Mouse (Mus musculus) heart, adult 2 months (tissue): Measurements from ENCODE around the gene Foxi1. TPM values are rescaled to one million over a fixed set of nuclear protein-coding genes. Genes with fewer than 3 reads are reported as not detected.

Source experiments
- DNase-seq, 2 experiments: peaks; one replicate each; pipeline ENCODE4 v3.0.0; 2021
- H3K27ac ChIP-seq: fragments of 200-600 bp; 2 replicates; pipeline ENCODE4 v1.8.1; 2022
- H3K27me3 ChIP-seq: fragments of 200-500 bp; 2 replicates; pipeline ENCODE4 v1.6.1; 2012; ENCODE audit warnings: mild to moderate bottlenecking, low read length, inconsistent platforms, mixed read lengths; ENCODE audit not compliant: control insufficient read depth, insufficient read depth
- H3K36me3 ChIP-seq: fragments of 200-500 bp; 2 replicates; pipeline ENCODE4 v1.6.1; 2012; ENCODE audit warnings: low read length, inconsistent platforms; ENCODE audit not compliant: control insufficient read depth, insufficient read depth
- H3K4me1 ChIP-seq: fragments of 200-500 bp; 2 replicates; pipeline ENCODE4 v1.6.1; 2011; ENCODE audit warnings: low read length; ENCODE audit not compliant: control insufficient read depth, insufficient read depth
- H3K4me3 ChIP-seq: fragments of 200-600 bp; 2 replicates; pipeline ENCODE4 v1.8.1; 2022
- H3K79me2 ChIP-seq: fragments of 200-500 bp; replicated peaks from 2 replicates; pipeline ENCODE4 v1.6.1; 2012; ENCODE audit warnings: mild to moderate bottlenecking, inconsistent platforms, low read length, moderate library complexity, mixed read lengths; ENCODE audit not compliant: control insufficient read depth, insufficient read depth
- H3K9ac ChIP-seq: fragments of 200-500 bp; 2 replicates; pipeline ENCODE4 v1.6.1; 2012; ENCODE audit warnings: low read depth, mild to moderate bottlenecking, control low read depth, inconsistent platforms, low read length, mixed read lengths
- CTCF ChIP-seq: fragments of 200-600 bp; IDR thresholded peaks from 2 replicates; pipeline ENCODE4 v1.8.1; 2022; ENCODE audit warnings: antibody characterized with exemption, mild to moderate bottlenecking, moderate library complexity
- EP300 ChIP-seq: fragments of 200-500 bp; IDR thresholded peaks from 2 replicates; pipeline ENCODE4 v1.6.1; 2011; ENCODE audit warnings: low read depth, low read length, control low read depth; ENCODE audit not compliant: insufficient read depth
- POLR2A ChIP-seq: fragments of 200-500 bp; IDR thresholded peaks from 2 replicates; pipeline ENCODE4 v1.6.1; 2011; ENCODE audit warnings: mild to moderate bottlenecking, low read depth, low read length, control low read depth; ENCODE audit not compliant: insufficient read depth
- WGBS: fragments of 180-500 bp; shearing (Covaris S2); methylation state at CpG from one replicate; pipeline ENCODE4 v1.1.7; 2018; 5-methylcytosine and 5-hydroxymethylcytosine counted together
- intact Hi-C: fragments of 180-260 bp; cut with DNase I; formaldehyde crosslinking; loops from one replicate; pipeline ENCODE4 v1.15.1; 2025
- polyA plus RNA-seq: library from polyadenylated mRNA; depleted of rRNA; stranded (reverse); fragments of >200 nt; gene quantifications from 2 replicates; pipeline ENCODE4 v1.2.3, GENCODE M21; 2012
- total RNA-seq, 2 experiments: library from RNA; stranded (reverse); gene quantifications; 2 replicates each; pipeline ENCODE4 v1.2.3; 2021

Foxi1 gene
- total and polyA plus RNA-seq, 3 experiments: not detected

- H3K79me2 ChIP-seq: no peaks in the 10 kb centered on the region
- no peaks in the 10 kb centered on the region for H3K27me3 ChIP-seq
- H3K36me3 ChIP-seq: no peaks in the 10 kb centered on the region
- H3K4me1 ChIP-seq: no peaks in the 10 kb centered on the region; the same call in 1 of the 2 replicates
- H3K9ac ChIP-seq: no peak overlapping the region
- no peak for DNase-seq
- WGBS: 48% methylated on average over 9 of the region's 9 CpGs
- intact Hi-C loops: no loop called here
- H3K4me3 ChIP-seq: no peak overlapping the region
- TF ChIP-seq POLR2A: no peak
- no peak for TF ChIP-seq EP300
- TF ChIP-seq CTCF: no peak
- H3K27ac ChIP-seq: no peak overlapping the region
These were observed 13.5 kb downstream of the Foxi1 start for GRCm38 (mm10) chr11:34194158-34194941.

- no peak for DNase-seq
- H3K36me3 ChIP-seq: no peaks in the 10 kb centered on the region
- no peak overlapping the region for H3K4me3 ChIP-seq
- TF ChIP-seq POLR2A (no peak), CTCF (0 out of 2 replicates have a peak, but pooled peaks have one; percentile 4)
- no peak overlapping the region for H3K9ac ChIP-seq
- H3K27me3 ChIP-seq: no peaks in the 10 kb centered on the region
- 56% methylated on average over 3 of the region's 3 CpGs for WGBS
- no peaks in the 10 kb centered on the region; the same call in 1 of the 2 replicates for H3K4me1 ChIP-seq
- no peaks in the 10 kb centered on the region for H3K79me2 ChIP-seq
- intact Hi-C loops: no loop called here
- H3K27ac ChIP-seq: no peak overlapping the region
These were observed 14.2 kb downstream of the Foxi1 start for GRCm38 (mm10) chr11:34193658-34194057.

- 57% methylated on average over 2 of the region's 2 CpGs for WGBS
- peaks cover 5% of the 10 kb centered on the region; the same call in 1 of the 2 replicates for H3K4me1 ChIP-seq
These were observed 23.6 kb downstream of the Foxi1 start for GRCm38 (mm10) chr11:34184266-34184665.

GRCm38 (mm10) chr11:34181214-34182117, 26.4 kb downstream of the Foxi1 start:
- H3K9ac ChIP-seq: no peak overlapping the region
- 21% methylated on average over 8 of the region's 8 CpGs for WGBS
- no peak overlapping the region for H3K4me3 ChIP-seq
- H3K27ac ChIP-seq: peak overlapping the region; percentile 46
- intact Hi-C loops: no loop called here
- no peaks in the 10 kb centered on the region for H3K27me3 ChIP-seq
- no peaks in the 10 kb centered on the region for H3K79me2 ChIP-seq
- peak; percentile 59 to 76 for DNase-seq
- H3K36me3 ChIP-seq: no peaks in the 10 kb centered on the region
- H3K4me1 ChIP-seq: peaks cover 5% of the 10 kb centered on the region; the same call in 1 of the 2 replicates
- TF ChIP-seq EP300 (no peak), CTCF (no peak), POLR2A (no peak)

More at GRCm38 (mm10) chr11:34184266-34184665, 23.6 kb downstream of the Foxi1 start:
- intact Hi-C loops: no loop called here
- TF ChIP-seq CTCF (no peak), EP300 (no peak), POLR2A (no peak)
- no peak overlapping the region for H3K9ac ChIP-seq
- H3K27ac ChIP-seq: no peak overlapping the region
- H3K36me3 ChIP-seq: no peaks in the 10 kb centered on the region
- no peaks in the 10 kb centered on the region for H3K27me3 ChIP-seq
- no peaks in the 10 kb centered on the region for H3K79me2 ChIP-seq
- no peak overlapping the region for H3K4me3 ChIP-seq
- DNase-seq: peak in 1 of 2 experiments; percentile 27

GRCm38 (mm10) chr11:34178752-34179151, 29.1 kb downstream of the Foxi1 start:
- Histone ChIP-seq H3K27me3 (no peaks in the 10 kb centered on the region), H3K4me1 (peaks cover 4% of the 10 kb centered on the region; the same call in 1 of the 2 replicates), H3K36me3 (no peaks in the 10 kb centered on the region), H3K4me3 (no peak overlapping the region), H3K9ac (no peak overlapping the region), H3K79me2 (no peaks in the 10 kb centered on the region), H3K27ac (no peak overlapping the region)
- peak in 1 of 2 experiments; percentile 43 for DNase-seq
- TF ChIP-seq CTCF (no peak), POLR2A (no peak), EP300 (no peak)
- intact Hi-C loops: no loop called here
- 58% methylated on average over 2 of the region's 2 CpGs for WGBS

- WGBS: 79% methylated on average over 1 of the region's 1 CpGs
- no peak overlapping the region for H3K9ac ChIP-seq
- no peaks in the 10 kb centered on the region for H3K79me2 ChIP-seq
- no peak overlapping the region for H3K27ac ChIP-seq
- no peaks in the 10 kb centered on the region for H3K36me3 ChIP-seq
- H3K4me3 ChIP-seq: no peak overlapping the region
- DNase-seq: no peak
- H3K4me1 ChIP-seq: no peaks in the 10 kb centered on the region
- H3K27me3 ChIP-seq: no peaks in the 10 kb centered on the region
- TF ChIP-seq POLR2A (no peak), EP300 (no peak), CTCF (no peak)
- intact Hi-C loops: no loop called here
These were observed 31.5 kb downstream of the Foxi1 start for GRCm38 (mm10) chr11:34176371-34176770.
